Mouse (Mus musculus): ENCODE measurements around the gene Adamtsl5. TPM values are rescaled to one million over a fixed set of nuclear protein-coding genes. Genes with fewer than 3 reads are reported as not detected.

Gene Adamtsl5
- total RNA-seq (2014; rRNA removed) (0.18 and 1.0 TPM in 2 replicates), polyA plus RNA-seq (2015; fragmentation: Nextera tagmentation; extraction: Ambion mirVana) (0.91 and 1.2 TPM in 2 replicates)

GRCm38 (mm10) chr10:80348244-80348781, at the start of gene Adamtsl5:
TSS of gene Adamtsl5 (minus strand) at chr10:80348412.
- Histone ChIP-seq H3K4me3 (ENCODE audit: low read length) (peak within 1 kb of the TSS; percentile 20), H3K27ac (no peak within 1 kb of the TSS), H3K27me3 (ENCODE audit: insufficient read depth, low read length) (peaks cover 64% of the 10 kb centered on the region), H3K36me3 (ENCODE audit: insufficient read depth, low read length) (no peaks in the 10 kb centered on the region), H3K9me3 (ENCODE audit: low read length) (no peaks in the 10 kb centered on the region), H3K9ac (replicated peaks; ENCODE audit: low read length) (no peak within 1 kb of the TSS), H3K4me1 (ENCODE audit: insufficient read depth, low read length) (no peaks in the 10 kb centered on the region; the same call in 1 of the 2 replicates), H3K4me2 (ENCODE audit: low read depth, low read length) (peak within 1 kb of the TSS; percentile 38)
- peak; percentile 45 for TF ChIP-seq CTCF (IDR thresholded peaks at IDR 0.05; ENCODE audit: low read depth)
- 1% methylated on average over 42 of the region's 42 CpGs for WGBS
- DNase-seq (ENCODE audit: low spot score), result peak; percentile 51
- 0 out of 2 replicates have a peak, but pooled peaks have one; percentile 39 for ATAC-seq

- peaks cover 29% of the 10 kb centered on the region; the same call in 1 of the 2 replicates for H3K36me3 ChIP-seq (ENCODE audit: insufficient read depth, low read length)
- H3K4me3 ChIP-seq (ENCODE audit: low read length), result peak overlapping the region; percentile 65
- TF ChIP-seq CTCF (IDR thresholded peaks at IDR 0.05; ENCODE audit: low read depth), result no peak
- peak overlapping the region; percentile 78 for H3K4me2 ChIP-seq (ENCODE audit: low read depth, low read length)
- H3K4me1 ChIP-seq (ENCODE audit: insufficient read depth, low read length), result 0 out of 2 replicates have a peak, but pooled peaks cover 13% of the 10 kb centered on the region
- H3K9ac ChIP-seq (replicated peaks; ENCODE audit: low read length), result peak overlapping the region; percentile 87; the same call in 1 of the 2 replicates
- 32% methylated on average over 8 of the region's 8 CpGs for WGBS
- no peak for DNase-seq (ENCODE audit: low spot score)
- H3K27ac ChIP-seq, result peak overlapping the region; percentile 99
- no peak for ATAC-seq
- no peaks in the 10 kb centered on the region for H3K27me3 ChIP-seq (ENCODE audit: insufficient read depth, low read length)
- H3K9me3 ChIP-seq (ENCODE audit: low read length), result no peaks in the 10 kb centered on the region
These were observed 49.4 kb upstream of the Adamtsl5 start for GRCm38 (mm10) chr10:80397524-80398173.

- Histone ChIP-seq H3K36me3 (ENCODE audit: insufficient read depth, low read length) (peaks cover 32% of the 10 kb centered on the region; the same call in 1 of the 2 replicates), H3K4me1 (ENCODE audit: insufficient read depth, low read length) (0 out of 2 replicates have a peak, but pooled peaks cover 13% of the 10 kb centered on the region), H3K9me3 (ENCODE audit: low read length) (no peaks in the 10 kb centered on the region), H3K27ac (peak overlapping the region; percentile 99; the same call in 1 of the 2 replicates), H3K9ac (replicated peaks; ENCODE audit: low read length) (peak overlapping the region; percentile 87; the same call in 1 of the 2 replicates), H3K27me3 (ENCODE audit: insufficient read depth, low read length) (no peaks in the 10 kb centered on the region), H3K4me2 (ENCODE audit: low read depth, low read length) (peak overlapping the region; percentile 78), H3K4me3 (ENCODE audit: low read length) (no peak overlapping the region)
- DNase-seq (ENCODE audit: low spot score) (no peak), ATAC-seq (no peak)
- 84% methylated on average over 11 of the region's 11 CpGs for WGBS
- TF ChIP-seq CTCF (IDR thresholded peaks at IDR 0.05; ENCODE audit: low read depth), result no peak
These were observed 48.8 kb upstream of the Adamtsl5 start for GRCm38 (mm10) chr10:80396822-80397523.

- H3K27me3 ChIP-seq (ENCODE audit: insufficient read depth, low read length), result no peaks in the 10 kb centered on the region
- H3K36me3 ChIP-seq (ENCODE audit: insufficient read depth, low read length), result peaks cover 38% of the 10 kb centered on the region; the same call in 1 of the 2 replicates
- WGBS, result 94% methylated on average over 35 of the region's 35 CpGs
- no peak for ATAC-seq
- no peak overlapping the region for H3K27ac ChIP-seq
- no peak for DNase-seq (ENCODE audit: low spot score)
- H3K4me2 ChIP-seq (ENCODE audit: low read depth, low read length), result no peak overlapping the region
- H3K9ac ChIP-seq (replicated peaks; ENCODE audit: low read length), result no peak overlapping the region
- H3K4me1 ChIP-seq (ENCODE audit: insufficient read depth, low read length), result 0 out of 2 replicates have a peak, but pooled peaks cover 13% of the 10 kb centered on the region
- no peak overlapping the region for H3K4me3 ChIP-seq (ENCODE audit: low read length)
- TF ChIP-seq CTCF (IDR thresholded peaks at IDR 0.05; ENCODE audit: low read depth), result no peak
- H3K9me3 ChIP-seq (ENCODE audit: low read length), result no peaks in the 10 kb centered on the region
These were observed 46.9 kb upstream of the Adamtsl5 start for GRCm38 (mm10) chr10:80395025-80395627.

- no peak overlapping the region for H3K27ac ChIP-seq
- DNase-seq (ENCODE audit: low spot score) (no peak), ATAC-seq (no peak)
- no peaks in the 10 kb centered on the region for H3K27me3 ChIP-seq (ENCODE audit: insufficient read depth, low read length)
- WGBS, result 94% methylated on average over 5 of the region's 5 CpGs
- H3K9ac ChIP-seq (replicated peaks; ENCODE audit: low read length), result no peak overlapping the region
- H3K9me3 ChIP-seq (ENCODE audit: low read length), result no peaks in the 10 kb centered on the region
- no peak overlapping the region for H3K4me3 ChIP-seq (ENCODE audit: low read length)
- no peak overlapping the region for H3K4me2 ChIP-seq (ENCODE audit: low read depth, low read length)
- H3K4me1 ChIP-seq (ENCODE audit: insufficient read depth, low read length), result peaks cover 15% of the 10 kb centered on the region; the same call in 1 of the 2 replicates
- H3K36me3 ChIP-seq (ENCODE audit: insufficient read depth, low read length), result peaks cover 38% of the 10 kb centered on the region; the same call in 1 of the 2 replicates
- no peak for TF ChIP-seq CTCF (IDR thresholded peaks at IDR 0.05; ENCODE audit: low read depth)
These were observed 44.5 kb upstream of the Adamtsl5 start for GRCm38 (mm10) chr10:80392687-80393086.

GRCm38 (mm10) chr10:80390697-80391096, 42.5 kb upstream of the Adamtsl5 start:
- Histone ChIP-seq H3K4me2 (ENCODE audit: low read depth, low read length) (no peak overlapping the region), H3K27ac (no peak overlapping the region), H3K9ac (replicated peaks; ENCODE audit: low read length) (no peak overlapping the region), H3K36me3 (ENCODE audit: insufficient read depth, low read length) (peaks cover 38% of the 10 kb centered on the region; the same call in 1 of the 2 replicates), H3K4me1 (ENCODE audit: insufficient read depth, low read length) (peaks cover 6% of the 10 kb centered on the region; the same call in 1 of the 2 replicates), H3K4me3 (ENCODE audit: low read length) (no peak overlapping the region), H3K27me3 (ENCODE audit: insufficient read depth, low read length) (no peaks in the 10 kb centered on the region), H3K9me3 (ENCODE audit: low read length) (no peaks in the 10 kb centered on the region)
- no peak for ATAC-seq
- DNase-seq (ENCODE audit: low spot score), result no peak
- TF ChIP-seq CTCF (IDR thresholded peaks at IDR 0.05; ENCODE audit: low read depth), result no peak
- 85% methylated on average over 9 of the region's 9 CpGs for WGBS
